Mouse (Mus musculus): Measurements from ENCODE around the gene Bhmt.

- TF ChIP-seq CTCF (IDR thresholded peaks at IDR 0.05; ENCODE audit: low read depth, low read length) (no peak), POLR2A (IDR thresholded peaks at IDR 0.05; ENCODE audit: borderline replicate concordance, low read depth, low read length) (no peak)
Measured at GRCm38 (mm10) chr13:93657941-93658340, 20.2 kb upstream of the Bhmt start.
